Mouse (Mus musculus): ENCODE results near the gene Hist1h3b.
"Not testable (repeated sequence)": the region's sequence is repeated elsewhere in the genome, so short reads cannot be mapped to it uniquely, and the experiment has no call there.

The Hist1h3b gene

GRCm38 (mm10) chr13:23753314-23754078, 1.4 kb downstream of the Hist1h3b start:
- peak; percentile 40 for DNase-seq (ENCODE audit: extremely low spot score)

- no peak for DNase-seq (ENCODE audit: extremely low spot score)
Measured at GRCm38 (mm10) chr13:23755000-23755399, 2.9 kb downstream of the Hist1h3b start.

- DNase-seq (ENCODE audit: extremely low spot score) = peak; percentile 97
Measured at GRCm38 (mm10) chr13:23756790-23757189, 4.7 kb downstream of the Hist1h3b start, which contains the start of gene Hist1h4b. Hist1h4b (plus strand) TSS chr13:23757013.

GRCm38 (mm10) chr13:23757211-23757773, 5.2 kb downstream of the Hist1h3b start:
- peak; percentile 79 for DNase-seq (ENCODE audit: extremely low spot score)

GRCm38 (mm10) chr13:23757921-23758320, 5.9 kb downstream of the Hist1h3b start:
- no peak for DNase-seq (ENCODE audit: extremely low spot score)

- no peak for DNase-seq (ENCODE audit: extremely low spot score)
Measured at GRCm38 (mm10) chr13:23759251-23759771, 7.2 kb downstream of the Hist1h3b start.

GRCm38 (mm10) chr13:23759916-23760239, 7.8 kb downstream of the Hist1h3b start:
- DNase-seq (ENCODE audit: extremely low spot score) = no peak

GRCm38 (mm10) chr13:23760240-23760971, 8.3 kb downstream of the Hist1h3b start:
- peak; percentile 72 for DNase-seq (ENCODE audit: extremely low spot score)

GRCm38 (mm10) chr13:23760972-23761864, 9.2 kb downstream of the Hist1h3b start, which contains the start of gene Hist1h4a:
Hist1h4a (minus strand) TSS chr13:23761230.
- DNase-seq (ENCODE audit: extremely low spot score) = peak; percentile 100

GRCm38 (mm10) chr13:23761871-23762821, 10.1 kb downstream of the Hist1h3b start, which contains the start of gene Hist1h3a:
Hist1h3a (minus strand) TSS chr13:23762386.
- DNase-seq (ENCODE audit: extremely low spot score) = peak; percentile 90

GRCm38 (mm10) chr13:23763242-23763585, 11.1 kb downstream of the Hist1h3b start:
- no peak for DNase-seq (ENCODE audit: extremely low spot score)

- DNase-seq (ENCODE audit: extremely low spot score) = peak; percentile 95
Measured at GRCm38 (mm10) chr13:23763586-23764323, 11.7 kb downstream of the Hist1h3b start, which contains the start of gene Hist1h1a. Hist1h1a (plus strand) TSS chr13:23763666.

GRCm38 (mm10) chr13:23764324-23765171, 12.5 kb downstream of the Hist1h3b start:
- DNase-seq (ENCODE audit: extremely low spot score) = peak; percentile 70

- DNase-seq (ENCODE audit: extremely low spot score) = no peak
Measured at GRCm38 (mm10) chr13:23765172-23765513, 13.1 kb downstream of the Hist1h3b start.

- DNase-seq (ENCODE audit: extremely low spot score) = no peak
Measured at GRCm38 (mm10) chr13:23766772-23767171, 14.7 kb downstream of the Hist1h3b start.

- DNase-seq (ENCODE audit: extremely low spot score) = no peak
Measured at GRCm38 (mm10) chr13:23768834-23769397, 16.8 kb downstream of the Hist1h3b start.

GRCm38 (mm10) chr13:23769613-23770012, 17.5 kb downstream of the Hist1h3b start, which contains the start of gene Trim38:
Trim38 (plus strand) TSS chr13:23769913.
- not testable (repeated sequence) for DNase-seq (ENCODE audit: extremely low spot score)
